Mouse (Mus musculus) splenic B cell, adult 2 months (primary cell): ENCODE data around the gene Fancd2os.

Source experiments
- DNase-seq: peaks from one replicate; pipeline ENCODE4 v3.0.0-alpha.2; 2011; ENCODE audit warnings: low read depth, low spot score
- H3K27me3 ChIP-seq: 2 replicates; pipeline ENCODE4 v1.6.1; 2012; ENCODE audit warnings: mild to moderate bottlenecking, low read length, moderate library complexity, mixed read lengths; ENCODE audit not compliant: control insufficient read depth, poor library complexity, insufficient read depth, severe bottlenecking
- H3K36me3 ChIP-seq: 2 replicates; pipeline ENCODE4 v1.6.1; 2012; ENCODE audit warnings: mild to moderate bottlenecking, low read length, moderate library complexity, mixed read lengths; ENCODE audit not compliant: control insufficient read depth, poor library complexity, insufficient read depth, severe bottlenecking

Fancd2os gene

DNA sequence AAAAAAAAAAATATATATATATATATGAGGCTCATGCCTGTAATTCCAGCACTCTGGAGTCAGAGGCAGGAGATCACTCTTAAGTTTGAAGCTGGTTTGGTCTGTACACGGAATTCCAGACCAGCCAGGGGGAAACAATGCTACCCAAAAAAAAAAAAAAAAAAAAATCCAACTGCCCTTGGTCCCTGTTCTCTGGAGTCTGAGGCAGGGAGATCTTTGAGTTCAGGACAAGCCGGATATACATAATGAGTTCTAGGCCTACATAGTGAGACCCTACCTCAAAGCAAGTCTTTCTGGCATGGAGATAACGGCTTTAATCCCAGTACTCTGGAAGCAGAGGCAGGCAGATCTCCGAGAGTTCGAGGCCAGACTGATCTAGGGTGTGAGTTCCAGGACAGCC is 22.9 kb upstream of the Fancd2os start:
- no peaks in the 10 kb centered on the region for H3K27me3 ChIP-seq
- DNase-seq, result no peak
- no peaks in the 10 kb centered on the region; the same call in 1 of the 2 replicates for H3K36me3 ChIP-seq

DNA sequence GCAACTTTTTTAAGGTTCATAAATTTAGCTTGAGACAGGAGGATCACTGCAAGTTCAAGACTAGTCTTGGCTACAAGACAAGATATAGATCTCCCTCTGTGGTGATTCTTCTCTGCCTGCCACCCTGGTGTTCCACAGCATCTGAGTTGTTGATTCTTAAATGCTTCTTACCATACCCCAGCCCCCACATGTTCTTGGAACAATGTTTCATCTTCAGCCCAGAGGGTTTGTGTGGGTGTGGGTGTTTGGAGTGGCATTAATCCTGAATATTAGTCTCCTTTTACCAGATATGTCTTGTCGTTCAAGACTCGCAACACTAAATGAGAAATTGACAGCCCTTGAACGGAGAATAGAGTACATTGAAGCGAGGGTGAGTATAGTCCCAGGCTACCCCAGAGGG is 15.0 kb upstream of the Fancd2os start:
- peaks cover 12% of the 10 kb centered on the region; the same call in 1 of the 2 replicates for H3K36me3 ChIP-seq
- DNase-seq, result no peak
- no peaks in the 10 kb centered on the region for H3K27me3 ChIP-seq

DNA sequence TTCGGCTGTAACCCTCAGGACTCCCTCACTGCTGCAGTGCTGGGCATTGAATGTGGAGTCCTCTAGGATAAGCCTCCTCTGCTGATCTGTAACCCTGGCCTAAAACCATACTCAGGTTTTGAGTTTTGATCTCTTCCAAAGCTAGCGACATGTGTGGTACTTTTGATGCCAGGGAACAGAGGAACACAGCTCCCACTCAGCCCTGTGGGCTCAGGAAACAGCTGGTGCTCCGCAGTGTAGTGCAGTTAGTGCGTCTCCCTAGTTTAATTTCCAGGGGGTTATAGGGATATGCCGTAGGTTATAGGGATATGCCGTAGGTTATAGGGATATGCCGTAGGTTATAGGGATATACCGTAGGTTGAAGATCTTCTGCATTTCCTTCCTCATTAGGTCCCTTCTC is 14.5 kb upstream of the Fancd2os start:
- Histone ChIP-seq H3K36me3 (peaks cover 12% of the 10 kb centered on the region; the same call in 1 of the 2 replicates), H3K27me3 (no peaks in the 10 kb centered on the region)
- DNase-seq, result no peak

DNA sequence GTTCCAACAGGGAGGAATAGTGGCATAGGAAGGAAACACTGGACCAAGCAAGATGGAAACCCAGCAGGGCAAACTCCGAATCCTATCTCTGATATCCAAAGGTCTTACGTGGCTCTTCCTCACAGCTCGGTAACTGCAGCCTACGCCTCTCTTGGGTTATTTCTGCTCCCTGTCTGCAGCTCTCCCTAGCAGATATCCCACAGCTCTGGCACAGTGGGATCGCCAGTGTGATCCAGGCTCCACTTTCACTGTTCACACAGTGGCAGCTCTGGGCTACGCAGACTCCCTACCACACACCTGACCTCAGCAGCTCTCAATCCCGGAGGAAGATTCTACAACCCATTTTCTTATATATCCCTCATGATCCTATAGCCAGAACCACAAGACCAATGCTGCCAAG is 13.6 kb upstream of the Fancd2os start:
- Histone ChIP-seq H3K27me3 (no peaks in the 10 kb centered on the region), H3K36me3 (peaks cover 12% of the 10 kb centered on the region; the same call in 1 of the 2 replicates)
- DNase-seq, result no peak

DNA sequence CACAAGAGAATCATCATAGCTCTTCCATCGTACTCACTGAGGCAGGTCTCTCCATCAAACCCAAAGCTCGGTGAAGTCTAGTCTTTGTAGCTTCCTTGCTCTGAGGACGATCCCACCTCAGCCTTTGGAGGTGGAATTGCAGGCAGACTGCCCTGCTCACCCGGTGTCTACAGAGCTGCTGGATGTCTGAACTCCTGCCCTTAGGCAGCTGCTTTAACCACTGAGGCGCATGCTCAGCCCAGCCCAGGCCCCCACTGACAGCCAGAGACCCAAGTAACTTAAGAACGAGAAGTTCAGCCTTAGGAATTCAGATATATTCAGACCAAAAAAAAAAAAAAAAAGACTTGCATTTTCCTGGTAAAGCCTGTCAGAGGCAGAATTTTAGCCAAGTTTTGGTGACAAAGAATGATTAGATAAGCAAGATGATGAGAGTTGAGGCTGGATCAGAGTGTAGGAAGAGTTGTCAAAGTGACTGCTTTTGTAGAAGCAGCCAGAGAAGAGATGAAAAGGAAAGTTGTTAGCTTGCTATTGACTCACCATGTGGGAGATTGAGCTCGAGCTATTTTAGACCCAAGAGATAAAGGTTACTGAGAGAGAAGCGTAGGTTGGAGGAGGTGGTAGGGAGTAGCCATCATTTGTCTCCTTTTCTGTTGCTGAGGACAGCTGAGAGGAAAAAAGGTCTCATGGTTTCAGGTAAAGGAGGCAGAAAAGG is 11.9 kb upstream of the Fancd2os start:
- no peak for DNase-seq
- no peaks in the 10 kb centered on the region for H3K27me3 ChIP-seq
- peaks cover 12% of the 10 kb centered on the region; the same call in 1 of the 2 replicates for H3K36me3 ChIP-seq

DNA sequence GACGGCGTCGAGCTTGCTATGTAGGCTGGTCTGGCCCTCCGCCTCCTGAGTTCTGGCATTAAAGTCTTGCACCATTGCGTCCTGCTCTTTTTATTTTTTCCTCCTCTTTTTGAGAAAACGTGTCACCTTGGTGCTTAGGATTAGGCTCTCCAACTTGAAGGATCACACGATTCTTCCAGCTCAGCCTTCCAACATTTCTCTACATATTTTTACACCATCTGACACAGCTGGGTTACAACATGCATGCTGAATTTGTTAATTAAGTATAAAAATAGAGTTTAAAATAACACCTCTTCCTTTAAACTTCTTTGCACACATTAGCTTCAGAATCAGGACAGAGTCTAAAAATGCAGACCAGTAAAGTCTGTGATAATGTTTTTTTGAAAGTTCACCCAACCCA is 8.8 kb upstream of the Fancd2os start:
- Histone ChIP-seq H3K36me3 (no peaks in the 10 kb centered on the region; the same call in 1 of the 2 replicates), H3K27me3 (no peaks in the 10 kb centered on the region)
- DNase-seq, result no peak

DNA sequence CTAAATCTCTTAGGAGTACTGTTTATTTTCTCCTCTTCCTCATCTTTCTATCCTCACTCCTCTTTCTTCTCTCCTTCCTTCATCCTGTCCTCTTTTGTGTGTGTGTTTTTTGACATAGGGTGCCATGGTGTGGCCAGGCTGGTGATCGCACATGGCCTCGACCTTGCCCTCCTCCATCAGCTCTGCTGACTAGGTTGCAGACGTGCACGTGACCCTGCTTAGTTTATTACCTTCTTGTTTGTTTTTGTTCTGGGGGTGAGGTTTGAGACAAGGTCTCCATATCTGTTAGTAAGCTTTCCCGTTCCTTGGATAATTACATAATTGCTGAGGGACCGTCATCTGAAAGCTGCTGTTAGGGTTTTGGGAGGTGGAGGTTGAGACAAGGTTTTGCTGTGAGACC is 8.4 kb upstream of the Fancd2os start:
- Histone ChIP-seq H3K27me3 (no peaks in the 10 kb centered on the region), H3K36me3 (no peaks in the 10 kb centered on the region; the same call in 1 of the 2 replicates)
- DNase-seq, result no peak

DNA sequence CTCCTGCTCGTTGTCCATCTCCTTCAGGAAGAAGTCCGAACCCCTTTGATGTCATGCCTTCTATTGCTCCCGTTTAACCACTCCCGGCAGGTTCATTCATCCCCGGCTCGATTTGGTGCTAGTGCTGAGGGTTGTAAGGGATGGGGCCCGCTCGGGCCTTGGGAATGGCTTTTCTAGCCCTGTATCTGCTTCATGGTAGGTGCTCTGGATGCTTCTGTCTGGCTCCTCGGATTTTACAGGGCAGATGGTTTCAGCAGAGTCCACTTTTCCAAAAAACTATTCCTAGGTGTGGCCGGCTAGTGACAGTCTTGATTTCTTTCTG is 4.7 kb upstream of the Fancd2os start:
- H3K36me3 ChIP-seq, result no peaks in the 10 kb centered on the region; the same call in 1 of the 2 replicates
- H3K27me3 ChIP-seq, result no peaks in the 10 kb centered on the region
- no peak for DNase-seq

DNA sequence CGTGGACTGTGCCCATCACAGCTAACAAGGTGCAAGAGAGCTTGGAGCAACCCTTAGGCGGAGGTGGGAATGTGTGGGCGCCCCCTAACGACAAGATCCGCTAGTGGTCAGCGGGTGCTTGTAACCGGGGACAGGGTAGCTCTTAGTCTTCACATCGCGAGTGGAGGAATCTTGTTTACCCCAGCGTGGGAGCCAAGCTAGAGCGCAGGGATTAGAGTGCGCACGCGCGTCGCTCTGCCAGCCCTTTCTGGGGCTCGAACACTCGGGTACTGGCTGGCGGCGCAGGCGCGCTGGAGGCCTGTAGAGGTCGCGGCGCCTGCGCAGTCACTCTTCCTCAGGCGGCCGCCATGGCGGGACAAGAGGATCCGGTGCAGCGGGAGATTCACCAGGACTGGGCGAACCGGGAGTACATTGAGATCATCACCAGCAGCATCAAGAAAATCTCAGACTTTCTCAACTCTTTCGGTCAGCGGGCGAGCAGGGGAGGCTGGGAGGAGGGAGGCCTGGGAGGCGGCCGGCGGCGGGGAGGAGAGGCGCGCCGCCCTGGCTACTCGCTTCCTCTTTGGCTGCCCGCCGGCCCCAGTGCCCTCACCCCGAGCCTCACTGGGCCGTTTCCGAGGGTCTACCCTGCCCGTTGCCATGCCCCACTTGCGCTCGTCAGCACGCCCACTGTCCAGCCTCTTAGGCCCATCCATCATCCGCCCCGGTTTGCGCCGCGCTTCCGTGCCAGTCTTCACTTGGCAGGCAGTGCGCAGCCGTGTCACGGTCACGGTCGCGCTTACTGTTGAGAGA is 4.1 kb upstream of the Fancd2os start, which contains the start of gene Brk1:
Brk1 (plus strand) TSS at position 341 of the 792 bp plus-strand sequence.
- peak; percentile 91 for DNase-seq
- Histone ChIP-seq H3K36me3 (no peaks in the 10 kb centered on the region; the same call in 1 of the 2 replicates), H3K27me3 (no peaks in the 10 kb centered on the region)

DNA sequence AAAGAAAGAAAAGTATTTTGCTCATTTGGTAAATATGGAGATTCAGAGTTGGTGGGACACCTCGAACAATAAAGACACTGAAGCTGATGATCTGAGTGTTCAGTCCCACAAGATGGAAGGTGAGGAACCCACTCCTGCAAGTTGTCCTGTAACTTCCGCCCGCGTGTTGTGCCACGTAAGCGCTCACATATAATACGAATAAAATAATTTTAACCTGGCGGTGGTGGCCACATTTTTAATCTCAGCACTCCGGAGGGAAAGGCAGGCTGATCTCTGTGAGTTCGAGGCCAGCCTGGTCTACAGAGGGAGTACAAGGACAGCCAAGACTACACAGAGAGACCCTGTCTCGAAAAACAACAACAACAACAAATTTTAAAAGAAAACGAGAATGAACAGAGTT is 3.5 kb upstream of the Fancd2os start:
- DNase-seq, result no peak
- Histone ChIP-seq H3K27me3 (no peaks in the 10 kb centered on the region), H3K36me3 (no peaks in the 10 kb centered on the region; the same call in 1 of the 2 replicates)

DNA sequence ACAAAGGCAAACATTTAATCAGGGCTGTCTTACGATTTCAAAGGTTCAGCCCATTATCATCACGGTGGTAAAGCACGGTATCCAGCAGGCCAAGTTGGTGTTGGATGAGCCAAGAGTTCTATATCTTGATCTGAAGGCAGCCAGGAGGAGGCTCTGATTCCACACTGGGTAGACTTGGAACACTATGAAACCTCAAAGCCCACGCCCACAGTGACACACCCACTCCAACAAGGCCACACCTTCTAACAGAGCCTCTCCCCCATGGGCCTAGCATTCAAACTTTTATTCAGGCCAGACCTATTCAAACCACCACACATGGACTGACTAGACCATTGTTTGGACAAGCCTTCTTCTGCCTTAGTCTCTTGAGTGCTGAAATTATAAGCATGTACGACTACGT is 2.3 kb upstream of the Fancd2os start:
- DNase-seq, result no peak
- H3K27me3 ChIP-seq, result no peaks in the 10 kb centered on the region

DNA sequence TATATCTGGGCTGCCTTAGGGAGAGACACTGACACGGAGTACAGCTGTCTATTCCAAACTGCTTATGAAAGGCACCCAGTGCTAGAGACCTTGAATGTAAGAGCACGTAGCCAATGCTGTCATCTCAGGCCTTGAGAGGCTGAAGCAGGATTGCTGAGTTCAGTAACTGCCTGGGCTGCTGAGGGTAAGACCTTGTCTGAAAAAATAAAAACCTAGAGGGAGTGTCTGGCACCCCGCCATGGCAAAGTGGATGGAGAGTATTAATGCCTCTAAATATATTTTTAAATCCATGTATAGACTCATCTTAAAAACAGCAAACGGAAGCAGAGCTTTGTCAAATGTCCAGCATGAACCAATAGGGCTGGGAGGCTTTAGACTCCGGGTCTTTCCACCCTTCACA is 682 bp downstream of the Fancd2os start:
- Histone ChIP-seq H3K36me3 (no peaks in the 10 kb centered on the region), H3K27me3 (no peaks in the 10 kb centered on the region)
- no peak for DNase-seq

More for the DNA sequence above, 2.3 kb upstream of the Fancd2os start:
- no peaks in the 10 kb centered on the region for H3K36me3 ChIP-seq

DNA sequence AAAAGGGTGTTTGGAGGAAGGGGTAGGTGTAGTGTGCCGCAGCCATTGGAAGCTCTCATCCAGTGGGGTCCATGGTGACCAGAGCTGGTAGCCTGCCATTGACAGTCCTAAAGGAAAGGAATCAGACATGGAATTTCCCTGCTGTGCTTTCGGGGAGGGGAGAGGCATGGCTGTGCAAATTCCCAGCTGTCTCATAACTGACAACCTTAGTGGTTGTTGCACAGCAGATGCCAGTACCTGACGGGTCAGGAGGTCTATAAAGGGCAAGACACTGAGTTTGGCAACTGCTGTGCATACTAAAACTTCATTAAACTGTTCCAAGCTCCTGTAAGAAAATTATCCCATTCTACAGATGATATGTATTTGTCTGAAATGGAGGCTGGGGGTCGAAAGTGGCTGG is 2.6 kb downstream of the Fancd2os start:
- Histone ChIP-seq H3K36me3 (no peaks in the 10 kb centered on the region), H3K27me3 (no peaks in the 10 kb centered on the region)
- DNase-seq, result no peak

DNA sequence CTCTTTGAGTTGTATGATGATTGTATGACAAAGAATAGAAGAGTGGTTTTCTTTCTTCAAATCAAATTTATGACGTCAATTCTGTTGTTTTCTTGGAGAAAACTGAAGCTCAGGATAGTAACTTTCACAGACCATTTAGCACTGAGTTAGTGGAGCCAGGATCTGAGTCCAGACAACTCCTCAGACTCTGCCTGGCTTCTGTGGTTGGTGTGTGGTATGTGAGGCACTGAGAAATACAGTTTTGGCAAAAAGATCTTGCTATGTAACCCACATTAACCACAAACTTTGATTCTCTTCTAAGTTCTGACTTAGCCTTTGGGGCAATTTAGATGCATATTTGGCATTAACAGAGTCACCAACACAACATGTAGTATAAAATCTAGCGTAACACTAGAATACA is 7.9 kb downstream of the Fancd2os start:
- Histone ChIP-seq H3K36me3 (no peaks in the 10 kb centered on the region), H3K27me3 (no peaks in the 10 kb centered on the region)
- no peak for DNase-seq

DNA sequence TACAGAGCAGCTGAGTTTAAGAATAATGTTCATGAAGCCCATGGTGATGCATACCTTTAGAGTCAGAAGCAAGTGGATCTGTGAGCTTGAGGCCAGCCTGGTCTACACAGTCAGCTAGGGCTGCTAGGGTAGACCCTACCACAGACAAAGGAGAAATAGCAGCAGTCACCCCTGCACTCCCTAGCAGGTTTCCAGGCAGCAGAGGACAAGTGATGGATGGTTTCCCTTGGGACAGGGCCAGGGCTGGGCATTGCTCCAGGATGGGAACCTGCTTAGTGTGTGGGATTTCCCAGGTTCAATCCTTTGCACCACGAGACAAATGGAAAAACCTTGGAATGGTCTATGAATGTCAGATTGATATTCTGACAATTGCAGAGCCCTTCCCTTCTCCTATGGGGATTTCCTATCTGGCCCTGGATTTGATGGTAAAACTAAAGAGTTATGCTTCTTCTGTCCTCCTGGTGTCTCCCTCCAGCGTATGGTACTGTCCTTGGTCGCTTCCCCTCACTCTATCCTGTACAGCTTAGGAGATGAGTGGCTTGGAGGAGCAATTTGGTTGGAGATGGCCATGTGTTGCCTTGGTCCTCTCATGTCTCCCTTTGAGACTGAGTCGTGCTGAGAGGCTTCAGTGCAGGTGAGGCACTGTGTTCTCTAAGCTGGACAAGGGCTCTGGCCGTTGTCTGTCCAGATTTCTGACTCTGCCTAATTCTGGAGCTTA is 13.9 kb downstream of the Fancd2os start:
- DNase-seq, result no peak
- Histone ChIP-seq H3K27me3 (no peaks in the 10 kb centered on the region), H3K36me3 (no peaks in the 10 kb centered on the region)
